ENCODE assay signal across 11 mouse cellular contexts in genomic region chr4:62978501-62978911, GRCm38 (mm10). TPM values are rescaled to one million over a fixed set of nuclear protein-coding genes. Genes with fewer than 3 reads are reported as not detected.
DNase-seq lines count a peak whose midpoint lies in the region; ATAC-seq lines count a peak whose summit lies in the region.
"Had no signal": no experiment of that assay in that cellular context is flagged by ENCODE, and none has a peak within 500 bp of the region (broad histone marks: within the 10 kb centered on the region; RNA-seq: fewer than 3 reads in every experiment).

No protein-coding gene starts in this region.

- H3K27ac ChIP-seq in neural tube, embryonic 12.5 days, result no peak overlapping the region
- peak overlapping the region; percentile 43; the same call in 1 of the 2 replicates for H3K27ac ChIP-seq in midbrain, embryonic 14.5 days (replicated peaks; ENCODE audit: low read depth, low read length)

- no peak overlapping the region for H3K4me3 ChIP-seq in neural tube, embryonic 12.5 days
- no peak overlapping the region for H3K4me3 ChIP-seq in midbrain, embryonic 14.5 days (replicated peaks; ENCODE audit: low read depth, low read length)
- H3K4me3 ChIP-seq: myocyte had no signal

- ATAC-seq in cerebellum, adult (ENCODE audit: insufficient number of reproducible peaks, low FRiP score, low TSS enrichment), result no peak
- ATAC-seq in neural tube, embryonic 12.5 days (ENCODE audit: low FRiP score, low read depth), result peak; percentile 57; the same call in 1 of the 2 replicates
- ATAC-seq in midbrain, embryonic 14.5 days (ENCODE audit: low FRiP score, low TSS enrichment), result peak; percentile 49; the same call in 1 of the 2 replicates

- H3K9me3 ChIP-seq in neural tube, embryonic 12.5 days, result no peaks in the 10 kb centered on the region
- H3K9me3 ChIP-seq in midbrain, embryonic 14.5 days (ENCODE audit: control insufficient read depth, low read length), result no peaks in the 10 kb centered on the region

- no peak overlapping the region for H3K4me2 ChIP-seq in neural tube, embryonic 12.5 days (replicated peaks)
- no peak overlapping the region for H3K4me2 ChIP-seq in midbrain, embryonic 14.5 days (ENCODE audit: low read length)

- WGBS in neural tube, embryonic 12.5 days, result 41% methylated on average over 10 of the region's 10 CpGs
- WGBS in midbrain, embryonic 14.5 days, result 24% methylated on average over 10 of the region's 10 CpGs

- no peaks in the 10 kb centered on the region for H3K36me3 ChIP-seq in neural tube, embryonic 12.5 days
- no peaks in the 10 kb centered on the region for H3K36me3 ChIP-seq in midbrain, embryonic 14.5 days (ENCODE audit: control insufficient read depth, insufficient read depth, low read length)

- peak; percentile 57 to 75 for DNase-seq in cerebellum, postnatal 10 days
- DNase-seq in neural tube, embryonic 10.5 days (ENCODE audit: extremely low spot score, low spot score), result no peak
- DNase-seq in midbrain, embryonic 14.5 days, result peak; percentile 61
- DNase-seq in gastrocnemius, postnatal 10 days, result no peak
- DNase-seq in MN1 (ENCODE audit: low spot score), result no peak
- DNase-seq in gastrocnemius, adult 18-20 months (ENCODE audit: low spot score), result no peak
- DNase-seq: heart, adult 18-20 months; kidney, postnatal 4 days had no signal

- H3K9ac ChIP-seq in neural tube, embryonic 12.5 days, result 0 out of 2 replicates have a peak overlapping the region, but pooled peaks have one; percentile 8
- no peak overlapping the region for H3K9ac ChIP-seq in midbrain, embryonic 14.5 days (replicated peaks; ENCODE audit: low read length)

- H3K27me3 ChIP-seq in neural tube, embryonic 12.5 days (replicated peaks), result no peaks in the 10 kb centered on the region
- no peaks in the 10 kb centered on the region for H3K27me3 ChIP-seq in midbrain, embryonic 14.5 days (ENCODE audit: control insufficient read depth, insufficient read depth, low read length)

- peaks cover 25% of the 10 kb centered on the region for H3K4me1 ChIP-seq in neural tube, embryonic 12.5 days
- peaks cover 12% of the 10 kb centered on the region for H3K4me1 ChIP-seq in midbrain, embryonic 14.5 days (ENCODE audit: control insufficient read depth, insufficient read depth, low read length)

RNA-seq across cellular contexts. Expression of gene Zfp618, which starts 13.1 kb away (rescaled TPM):
- 46.7 and 55.2 TPM in 2 replicates for polyA plus RNA-seq in neural tube, embryonic 12.5 days (2016; fragmentation: Nextera tagmentation; extraction: Ambion mirVana)
- 29.5 and 39.8 TPM in 2 replicates for polyA plus RNA-seq in midbrain, embryonic 14.5 days (2014; fragmentation: Nextera tagmentation; extraction: Ambion mirVana)
- 1 to 10 TPM; 1.9 to 3.0 TPM for total RNA-seq in gastrocnemius, postnatal 10 days (2021)
- total RNA-seq in gastrocnemius, adult 18-20 months (2021), result under 1 TPM; 0.18 to 0.28 TPM
- polyA plus RNA-seq: myocyte had no signal

Comparison
In these comparisons a context has a peak if more than half of its experiments do, and no peak if none do; other contexts are left out.
1. DNase-seq: peak in cerebellum, postnatal 10 days (2 of 2) and midbrain, embryonic 14.5 days (single experiment); none in neural tube, embryonic 10.5 days (single experiment), gastrocnemius, postnatal 10 days (single experiment), MN1 (single experiment) and gastrocnemius, adult 18-20 months (single experiment).